Mouse (Mus musculus): ENCODE results near the gene Vwc2. TPM values are rescaled to one million over a fixed set of nuclear protein-coding genes. Genes with fewer than 3 reads are reported as not detected.

The Vwc2 gene
- under 1 TPM; 0.23 to 0.26 TPM for total RNA-seq (2021)

DNA sequence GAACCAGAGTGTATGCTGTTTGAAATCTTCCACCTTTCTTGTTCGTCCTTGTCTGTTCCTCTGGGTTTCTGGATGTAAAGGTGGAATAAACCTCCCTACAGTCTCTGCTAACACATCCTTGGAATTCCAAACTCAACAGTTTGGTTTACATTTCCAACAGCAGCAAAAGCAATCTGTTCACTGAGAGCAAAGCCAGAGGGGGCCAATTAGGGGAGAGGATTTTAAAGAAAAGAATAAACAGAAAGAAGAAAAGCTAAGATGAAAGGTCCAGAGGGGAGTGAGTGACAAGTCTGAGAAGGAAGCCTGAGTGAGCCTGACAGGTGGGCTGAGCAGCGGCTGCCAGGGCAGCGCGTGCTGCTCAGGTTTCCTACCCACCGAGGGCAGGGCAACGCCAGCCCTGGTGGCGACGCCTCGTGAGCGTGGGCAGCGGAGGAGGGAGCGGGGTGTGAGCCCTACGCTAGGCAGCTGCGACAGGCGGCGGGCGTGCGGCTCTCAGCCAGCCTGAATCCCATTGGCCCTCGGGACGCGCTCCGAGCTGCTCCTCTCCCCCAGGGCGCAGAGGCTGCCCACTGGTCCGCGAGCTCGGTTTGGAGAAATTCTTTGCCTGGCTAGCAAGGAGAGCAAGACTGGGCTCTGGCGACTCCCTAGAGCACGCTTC lies at the start of gene Vwc2:
Vwc2 (plus strand) TSS at position 648 of the 658 bp plus-strand sequence.
- DNase-seq = no peak

DNA sequence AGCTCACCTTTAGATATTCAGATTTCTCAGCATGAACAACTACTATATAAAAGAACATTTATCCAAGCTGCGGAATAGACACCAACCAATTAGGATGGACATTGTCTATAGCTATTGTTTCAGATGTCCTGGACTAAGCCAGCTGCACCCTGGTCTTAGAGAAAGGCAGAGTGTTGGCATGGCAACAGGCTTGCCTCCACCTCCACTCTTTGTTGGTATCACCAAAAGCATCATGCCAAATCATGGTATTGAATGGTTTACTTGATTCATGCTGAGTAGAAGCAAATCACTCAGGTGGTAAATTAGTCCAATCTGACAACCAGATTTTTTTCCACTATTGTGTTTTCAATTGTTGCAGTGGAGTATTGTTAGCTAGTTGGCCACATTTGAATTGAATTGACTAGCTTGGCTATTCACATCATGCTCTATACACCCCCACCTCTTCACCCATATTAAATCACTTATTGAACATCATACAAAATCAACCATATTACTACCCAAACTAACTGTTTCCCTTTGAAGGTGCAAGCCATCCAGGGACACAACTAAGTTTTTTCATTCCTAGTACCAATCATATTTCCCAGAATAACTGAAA lies 25.8 kb upstream of the Vwc2 start:
- no peak for DNase-seq

DNA sequence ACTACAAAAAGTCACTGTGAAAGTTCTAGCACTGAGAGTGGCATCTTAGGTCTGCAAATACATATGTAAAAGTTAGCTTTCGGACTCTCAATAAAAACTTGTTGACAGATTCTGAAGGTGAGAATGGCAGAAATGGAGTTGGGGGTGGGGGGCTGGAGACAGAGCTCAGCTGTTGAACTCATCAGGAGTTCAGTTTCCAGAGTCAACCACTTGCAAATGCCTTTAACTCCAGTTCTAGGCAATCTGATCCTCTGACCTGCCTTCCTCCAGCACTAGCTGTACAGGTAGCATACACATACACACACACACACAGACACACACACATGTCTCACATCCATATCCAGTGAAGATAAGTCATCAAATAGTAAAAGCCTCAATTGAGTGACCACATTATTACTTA lies 16.4 kb upstream of the Vwc2 start:
- no peak for DNase-seq

DNA sequence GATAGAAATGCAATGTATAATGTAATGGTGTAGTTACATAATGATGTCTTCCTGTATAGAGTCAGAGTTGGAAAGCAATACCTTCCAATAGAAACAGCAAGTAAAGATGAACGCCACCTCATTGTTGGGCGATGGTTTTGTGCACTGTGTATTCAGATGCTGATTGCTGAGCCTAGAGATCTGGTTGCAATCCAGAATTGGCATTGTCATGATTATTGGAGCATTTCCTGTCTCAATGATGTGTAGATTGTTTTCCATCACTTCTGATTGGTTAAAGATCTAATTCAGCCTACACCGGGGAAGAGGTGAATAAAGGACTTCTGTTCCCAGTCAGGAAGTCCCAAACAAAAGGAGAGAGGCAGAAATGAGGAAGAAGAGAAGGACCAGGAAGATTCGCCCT lies 15.7 kb upstream of the Vwc2 start:
- no peak for DNase-seq

DNA sequence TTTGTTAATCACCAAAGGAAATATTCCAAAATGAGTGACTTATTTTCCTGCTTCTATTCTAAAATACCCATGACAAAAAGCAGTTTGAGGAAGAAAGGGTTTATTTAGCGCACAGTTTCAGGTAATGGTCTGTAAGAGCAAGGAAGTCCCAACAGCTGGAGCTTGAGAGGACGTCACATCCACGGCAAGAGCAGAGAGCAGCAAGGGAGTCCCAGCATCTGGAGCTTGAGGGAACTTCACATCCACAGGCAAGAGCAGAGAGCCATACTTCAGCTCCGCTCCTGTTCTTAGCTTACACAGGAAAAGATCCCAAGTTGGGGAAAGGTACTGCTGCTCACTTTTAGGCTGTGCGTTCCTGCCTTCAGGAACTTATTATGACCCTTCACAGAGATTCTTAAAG lies 15.0 kb upstream of the Vwc2 start:
- DNase-seq = no peak

DNA sequence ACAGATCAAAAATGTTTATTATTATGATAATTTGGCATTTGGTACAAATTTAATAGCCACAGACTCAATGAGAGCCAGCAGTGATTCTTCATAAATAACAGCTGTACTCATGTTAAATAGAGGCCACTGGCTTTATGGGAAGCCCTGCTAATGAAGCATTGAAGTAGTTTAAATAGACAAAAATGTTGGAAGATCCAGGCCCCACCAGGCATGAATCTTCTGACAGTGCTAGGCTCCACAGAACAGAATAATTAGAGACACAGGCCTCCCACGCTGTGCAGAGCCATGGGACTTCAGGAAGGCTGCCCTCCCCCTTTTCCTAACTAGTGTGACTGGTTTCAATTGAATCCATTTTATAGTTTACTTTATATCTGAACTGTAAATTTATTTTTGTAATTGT lies 11.8 kb upstream of the Vwc2 start:
- DNase-seq = no peak

DNA sequence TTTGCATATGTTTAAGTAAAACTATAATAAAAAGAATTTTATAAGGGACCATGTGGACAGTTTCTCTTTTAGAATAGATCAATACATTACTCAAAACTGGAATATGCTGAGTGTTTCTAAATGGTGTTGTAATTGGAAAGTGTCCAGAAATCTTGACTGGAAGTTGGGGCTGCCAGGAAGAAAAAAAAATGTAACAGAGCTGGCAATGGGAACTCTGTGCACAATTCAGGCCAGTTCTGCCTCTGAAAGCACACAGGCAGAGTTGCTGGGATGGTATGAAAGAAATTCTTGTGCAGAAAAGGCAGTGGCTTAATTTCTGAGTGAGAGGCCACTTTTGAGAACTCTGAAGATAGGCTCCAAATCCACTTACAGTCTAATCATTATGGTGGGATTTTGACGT lies 11.4 kb upstream of the Vwc2 start:
- no peak for DNase-seq

DNA sequence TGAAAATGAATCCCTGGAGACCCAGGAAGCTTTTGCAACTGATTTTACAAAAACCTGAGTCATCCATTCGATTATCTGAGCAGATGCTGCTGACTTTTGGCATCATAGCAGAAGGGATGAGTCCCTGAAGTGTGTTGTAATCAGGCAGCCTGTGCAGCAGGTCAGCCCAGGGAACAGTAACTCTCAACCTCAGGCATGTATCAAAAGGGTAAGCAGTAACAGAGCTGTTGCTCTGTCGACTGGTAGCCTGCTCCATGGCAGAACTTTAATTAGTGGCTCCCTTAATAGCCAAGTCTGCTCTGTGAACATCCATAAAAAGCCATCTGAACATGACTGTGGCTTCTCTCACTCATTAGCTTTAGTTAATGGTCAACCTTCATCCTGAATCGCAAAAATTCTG lies 5.1 kb upstream of the Vwc2 start:
- DNase-seq = no peak

DNA sequence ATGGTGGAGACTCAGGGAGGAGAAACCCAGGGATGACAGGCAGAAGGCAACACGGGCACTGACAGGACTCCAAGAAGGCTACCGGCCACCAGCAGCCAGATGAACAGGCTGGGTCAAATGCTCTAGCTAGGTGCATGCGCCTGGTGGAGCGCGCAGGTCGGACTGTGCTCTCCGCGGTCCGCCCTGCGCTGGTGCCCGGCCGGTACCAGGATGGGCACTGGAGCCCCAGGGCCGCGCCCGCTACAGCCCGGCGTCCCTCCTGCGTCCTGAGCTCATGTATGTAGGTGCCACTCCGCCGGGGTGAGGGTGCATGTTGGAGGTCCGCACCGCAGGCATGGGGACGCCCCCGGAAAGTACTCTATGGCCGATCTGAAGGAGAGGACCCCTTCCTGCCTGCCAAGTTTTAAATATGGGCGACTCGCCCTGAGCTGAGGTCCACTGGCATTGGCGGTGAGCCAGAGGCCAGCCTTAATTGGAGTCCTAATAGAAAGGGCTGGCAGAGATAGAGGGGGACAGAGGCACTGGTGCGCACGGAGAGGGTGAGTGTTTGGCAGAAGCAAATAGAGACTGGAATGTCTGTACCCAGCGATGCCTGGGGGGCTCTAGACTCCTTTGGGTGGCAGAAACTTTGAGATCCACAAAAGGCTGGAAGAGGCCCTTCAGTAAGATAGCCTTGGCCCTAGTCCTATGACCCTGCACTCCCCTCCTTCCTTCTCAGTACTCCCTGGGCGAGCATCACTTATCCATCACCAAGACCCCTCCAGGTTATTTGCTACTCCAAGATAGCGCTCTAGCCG lies 409 bp downstream of the Vwc2 start:
- DNase-seq = no peak

DNA sequence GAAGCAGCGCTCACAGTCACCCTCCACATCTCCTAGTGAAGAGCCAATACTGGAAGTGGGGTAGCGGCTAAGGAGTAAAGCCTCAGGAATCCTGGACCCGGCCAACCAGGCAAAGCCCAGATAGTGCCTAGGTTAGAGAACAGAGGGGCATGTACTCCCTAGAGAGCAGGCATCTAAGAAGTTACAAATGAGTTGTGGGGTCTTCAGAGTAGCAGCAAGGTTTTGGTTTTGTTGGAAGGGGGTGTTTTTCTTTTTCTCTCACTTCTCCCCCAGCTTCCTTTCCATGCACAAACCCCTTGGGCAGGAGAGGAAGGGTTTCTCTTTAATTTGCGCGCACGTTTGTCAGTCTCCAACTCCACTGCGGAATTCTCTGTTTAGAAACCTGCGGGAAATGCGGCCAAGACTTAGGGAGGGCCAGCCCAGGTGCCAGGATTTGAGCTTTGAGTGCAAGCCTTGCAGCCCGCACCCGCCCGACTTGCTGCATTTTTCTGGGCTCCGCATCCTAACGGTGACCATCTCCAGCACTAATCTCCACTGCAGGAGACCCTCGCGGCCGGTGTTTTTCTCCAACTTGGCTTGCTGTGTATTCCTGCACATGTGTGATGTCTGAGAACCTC lies 1.1 kb downstream of the Vwc2 start:
- no peak for DNase-seq

DNA sequence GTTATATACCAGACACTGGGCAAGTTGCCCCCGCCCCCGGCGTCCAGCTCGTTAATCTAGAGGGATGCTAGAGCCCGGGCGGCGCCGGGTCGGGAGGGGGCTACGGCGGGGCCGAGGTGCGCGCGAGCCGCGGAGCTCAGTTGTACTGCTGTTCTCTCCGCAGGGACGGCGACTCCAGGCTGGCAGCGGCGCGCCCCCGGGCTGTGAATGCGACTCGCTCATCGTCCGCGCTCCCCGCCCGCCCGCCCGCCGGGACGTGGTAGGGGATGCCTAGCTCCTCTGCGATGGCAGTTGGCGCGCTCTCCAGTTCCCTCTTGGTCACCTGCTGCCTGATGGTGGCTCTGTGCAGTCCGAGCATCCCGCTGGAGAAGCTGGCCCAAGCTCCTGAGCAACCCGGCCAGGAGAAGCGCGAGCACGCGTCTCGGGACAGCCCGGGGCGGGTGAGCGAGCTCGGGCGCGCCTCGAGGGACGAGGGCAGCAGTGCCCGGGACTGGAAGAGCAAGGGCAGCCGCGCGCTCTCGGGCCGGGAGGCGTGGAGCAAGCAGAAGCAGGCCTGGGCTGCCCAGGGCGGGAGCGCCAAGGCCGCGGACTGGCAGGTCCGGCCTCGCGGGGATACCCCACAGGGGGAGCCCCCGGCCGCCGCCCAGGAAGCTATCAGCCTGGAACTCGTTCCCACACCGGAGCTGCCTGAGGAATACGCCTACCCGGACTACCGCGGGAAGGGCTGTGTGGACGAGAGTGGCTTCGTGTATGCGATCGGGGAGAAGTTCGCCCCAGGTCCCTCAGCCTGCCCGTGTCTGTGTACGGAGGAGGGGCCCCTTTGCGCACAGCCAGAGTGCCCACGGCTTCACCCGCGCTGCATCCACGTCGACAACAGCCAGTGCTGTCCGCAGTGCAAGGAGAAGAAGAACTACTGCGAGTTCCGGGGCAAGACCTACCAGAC lies 1.9 kb downstream of the Vwc2 start:
- no peak for DNase-seq

DNA sequence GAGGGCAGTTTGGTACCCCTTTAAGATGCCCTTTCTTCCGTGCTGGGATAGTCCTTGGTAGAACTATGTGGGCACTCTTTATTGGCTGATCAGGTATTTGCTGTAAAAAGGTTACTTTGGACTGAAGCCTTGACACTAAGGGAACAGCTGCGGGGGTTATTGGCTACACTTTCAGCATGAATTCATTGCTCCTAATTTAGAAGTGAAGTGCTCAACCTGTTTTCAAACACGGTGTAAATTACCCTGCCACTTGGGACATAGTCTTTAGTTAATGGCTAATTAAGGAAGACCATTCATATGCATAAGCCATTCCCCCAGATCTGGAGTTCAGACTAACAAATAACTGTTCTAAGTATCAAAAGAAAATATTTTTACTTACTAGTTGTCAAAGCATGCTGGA lies 2.7 kb downstream of the Vwc2 start:
- DNase-seq = no peak

DNA sequence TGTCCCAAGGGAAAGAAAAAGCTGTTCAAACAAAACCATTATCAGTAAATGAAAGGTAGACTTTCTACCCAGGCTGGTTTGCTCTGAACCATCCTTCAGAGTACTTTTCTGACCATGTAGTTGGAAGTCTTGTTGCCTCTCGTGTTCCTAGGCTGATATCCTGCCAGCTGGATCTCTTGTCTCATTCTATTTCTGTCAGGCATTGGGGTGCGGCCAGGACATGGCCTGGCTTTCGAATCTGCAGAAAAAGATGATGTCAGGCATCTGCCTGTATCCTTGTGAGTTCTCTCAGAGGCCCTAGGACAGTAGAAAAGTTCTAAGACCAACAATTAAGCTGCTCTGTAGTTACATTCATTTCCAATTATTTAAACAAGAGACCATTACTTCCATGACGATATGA lies 8.8 kb downstream of the Vwc2 start:
- peak; percentile 50 for DNase-seq

DNA sequence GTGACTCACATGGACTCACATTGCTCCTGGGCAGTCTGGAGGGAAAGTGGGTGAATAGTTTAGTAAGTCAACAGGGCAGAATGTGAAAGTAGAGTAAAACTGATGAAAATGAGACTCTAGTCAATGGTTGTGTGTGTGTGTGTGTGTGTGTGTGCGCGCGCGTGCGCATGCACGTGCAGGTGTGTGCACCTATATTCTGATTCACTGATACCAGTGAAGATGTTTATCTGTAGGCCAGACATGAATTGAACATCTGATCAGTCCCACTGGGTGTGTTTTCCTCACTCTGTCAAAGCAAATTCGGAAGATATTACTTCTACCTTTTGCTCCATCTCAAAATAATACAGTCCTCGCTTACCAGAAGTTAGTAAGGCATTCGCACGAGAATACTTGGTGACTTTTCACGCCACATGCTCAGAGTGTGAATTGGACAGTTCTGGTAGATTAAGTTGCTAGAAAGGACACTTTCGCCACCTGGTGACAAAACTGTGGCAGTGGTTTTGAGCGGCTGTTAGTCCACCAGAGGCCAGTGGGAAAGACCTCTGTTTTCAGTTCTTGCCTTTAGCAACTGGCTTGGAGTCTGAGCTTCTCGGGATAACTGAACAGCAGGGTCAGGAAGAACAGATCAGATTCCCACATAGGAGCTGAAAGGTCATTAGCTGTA lies 17.5 kb downstream of the Vwc2 start:
- DNase-seq = peak; percentile 59

DNA sequence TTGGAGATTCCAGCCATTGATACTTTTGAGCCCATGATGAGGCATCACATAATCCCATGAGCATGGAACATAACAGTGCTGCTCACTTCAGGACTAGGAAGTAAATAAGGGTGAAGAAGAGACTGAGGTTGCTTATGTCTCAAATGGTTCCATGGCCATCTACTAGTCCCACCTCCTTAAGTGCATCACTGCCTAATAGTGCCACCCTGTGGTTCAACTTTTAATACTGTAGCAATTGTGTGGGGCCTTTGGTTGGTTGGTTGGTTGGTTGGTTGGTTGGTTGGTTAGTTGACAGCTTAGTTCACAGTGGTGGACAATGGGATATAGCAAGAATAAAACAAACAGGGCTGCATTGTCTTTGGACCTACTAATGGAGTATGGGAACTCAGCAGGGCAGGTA lies 26.6 kb downstream of the Vwc2 start:
- no peak for DNase-seq

DNA sequence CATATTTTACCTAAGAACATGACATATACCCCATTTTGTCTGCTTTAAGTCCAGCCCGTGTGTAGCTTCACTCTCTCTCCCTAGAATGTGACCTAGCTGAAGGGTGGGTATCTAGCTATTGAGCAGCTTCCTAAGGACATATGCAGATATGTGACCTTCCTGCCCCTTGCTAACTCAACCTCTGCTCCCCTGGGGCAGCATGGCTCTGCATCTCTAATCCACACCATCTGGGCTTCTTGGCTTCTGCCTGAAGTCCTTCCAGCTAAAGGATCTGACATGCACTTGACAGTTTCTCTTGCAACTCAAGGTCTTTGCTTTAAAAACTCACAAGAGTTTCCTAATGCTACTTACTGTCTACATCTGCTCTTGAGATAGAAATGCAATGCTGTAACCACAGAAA lies 38.7 kb downstream of the Vwc2 start:
- no peak for DNase-seq

DNA sequence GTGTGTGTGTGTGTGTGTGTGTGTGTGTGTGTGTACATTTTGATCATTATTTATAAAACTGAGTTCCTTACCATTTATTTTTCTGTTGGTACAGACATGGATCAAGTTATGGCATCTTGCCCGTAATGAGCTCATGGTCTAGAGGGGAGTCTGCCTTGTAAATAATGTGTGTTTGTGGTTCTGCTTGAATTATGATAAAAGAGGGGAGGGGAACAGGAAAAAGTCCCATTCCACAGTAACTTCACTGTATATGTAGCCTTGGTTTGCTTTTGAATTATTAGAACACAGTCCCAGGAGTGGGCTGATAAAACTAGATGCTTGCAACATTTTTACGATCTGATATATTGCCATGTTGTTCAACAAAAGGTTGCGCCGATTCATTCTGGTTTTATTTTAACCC lies 57.4 kb downstream of the Vwc2 start:
- no peak for DNase-seq

DNA sequence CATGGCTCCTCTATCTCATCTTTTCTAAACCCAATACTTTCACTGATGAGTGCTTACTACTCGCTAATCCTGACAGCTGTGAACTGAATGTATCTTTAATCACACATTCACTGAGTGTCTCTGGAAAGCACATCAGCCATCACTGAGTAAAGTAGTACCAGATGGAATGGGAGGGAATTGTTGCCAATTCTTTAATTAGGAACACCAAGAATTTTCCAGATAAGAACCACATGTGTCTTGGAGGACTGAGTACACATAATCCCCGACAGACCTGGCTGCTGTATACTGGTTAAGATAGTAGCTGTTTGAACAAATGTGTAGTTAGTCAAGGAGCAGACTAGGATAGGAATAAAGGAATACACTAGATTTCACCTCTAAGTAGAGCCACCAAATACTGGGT lies 61.2 kb downstream of the Vwc2 start:
- DNase-seq = no peak

DNA sequence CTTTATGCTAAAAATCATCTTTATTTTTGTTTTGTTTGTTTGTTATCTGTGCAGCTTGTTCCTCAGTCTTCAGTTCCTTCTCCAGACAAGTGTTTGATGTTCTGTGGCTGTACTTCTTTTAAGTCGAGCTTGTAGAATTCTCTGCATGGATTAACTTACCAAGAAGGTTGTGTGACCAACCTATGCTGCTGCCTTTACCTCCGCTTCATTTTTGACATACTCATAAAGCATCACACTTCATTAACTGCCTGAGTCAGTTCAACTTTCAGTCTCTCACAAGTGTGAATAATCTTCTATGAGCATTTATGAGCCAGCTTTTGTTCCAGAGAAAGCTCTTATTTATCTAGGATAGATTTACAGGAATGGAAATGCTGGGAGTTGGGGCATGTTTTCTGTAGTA lies 68.7 kb downstream of the Vwc2 start:
- DNase-seq = no peak

DNA sequence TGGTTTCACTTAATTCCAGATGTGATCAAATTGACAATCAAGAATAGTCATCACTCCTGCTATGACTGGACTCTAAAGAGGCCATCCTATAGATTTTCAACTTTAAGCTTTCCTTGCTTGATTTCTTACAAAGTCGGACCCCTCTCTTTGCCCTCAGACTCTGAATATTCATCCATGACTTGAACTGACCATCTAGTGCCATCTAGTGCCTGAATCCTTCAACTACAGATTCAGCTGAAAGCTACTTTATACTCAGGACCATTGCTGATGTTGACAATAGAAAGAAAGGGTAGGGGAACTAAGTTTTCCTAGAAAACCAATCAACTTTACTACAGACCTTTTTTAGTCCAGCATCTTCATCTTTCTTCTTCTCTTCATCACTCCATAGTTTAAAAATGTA lies 109.1 kb downstream of the Vwc2 start:
- no peak for DNase-seq

DNA sequence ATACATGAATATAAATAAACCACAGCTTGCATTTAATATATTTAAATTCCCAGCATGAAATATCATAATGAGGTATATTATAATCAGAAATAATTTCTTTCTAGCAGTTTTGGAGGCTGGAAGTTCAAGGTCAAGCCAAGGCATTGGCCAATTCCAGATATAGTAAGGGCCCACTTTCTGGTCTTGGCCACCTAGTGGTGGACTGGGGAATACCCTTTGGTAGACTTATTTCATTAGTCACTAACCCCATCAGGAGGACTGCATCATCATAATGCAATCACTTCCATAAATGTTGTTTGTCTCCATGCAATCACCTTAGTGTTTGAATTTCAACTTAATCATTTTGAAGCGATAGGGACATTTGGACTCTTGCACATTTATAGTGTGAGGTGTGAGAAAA lies 125.3 kb downstream of the Vwc2 start:
- DNase-seq = peak; percentile 6
